ENCODE assay signal across 9 mouse cellular contexts in genomic region chr4:108031502-108032351, GRCm38 (mm10).
A peak's percentile ranks its signal among the peaks of the same experiment; 100 is the strongest.
DNase-seq lines count a peak whose midpoint lies in the region; ATAC-seq lines count a peak whose summit lies in the region.
"Had no signal": no experiment of that assay in that cellular context is flagged by ENCODE, and none has a peak within 500 bp of the region (broad histone marks: within the 10 kb centered on the region; RNA-seq: fewer than 3 reads in every experiment).

No protein-coding gene starts in this region.

- H3K4me2 ChIP-seq in intestine, embryonic 16.5 days (ENCODE audit: low read depth, low read length), result peak overlapping the region; percentile 97
- H3K4me2 ChIP-seq in liver, embryonic 13.5 days, result peak overlapping the region; percentile 75
- peak overlapping the region; percentile 99 for H3K4me2 ChIP-seq in neural tube, embryonic 12.5 days (replicated peaks)

- WGBS in intestine, embryonic 16.5 days, result under 1% methylated on average over 65 of the region's 86 CpGs
- 2% methylated on average over 78 of the region's 86 CpGs for WGBS in liver, embryonic 13.5 days (ENCODE audit: insufficient replicate concordance)
- WGBS in neural tube, embryonic 12.5 days, result under 1% methylated on average over 85 of the region's 86 CpGs

- no peak overlapping the region for H3K27ac ChIP-seq in intestine, embryonic 16.5 days (ENCODE audit: low read length)
- H3K27ac ChIP-seq in liver, embryonic 13.5 days, result no peak overlapping the region
- H3K27ac ChIP-seq in neural tube, embryonic 12.5 days, result no peak overlapping the region

- peaks cover 61% of the 10 kb centered on the region for H3K27me3 ChIP-seq in erythroblast, embryonic 14.5 days (ENCODE audit: control insufficient read depth)
- H3K27me3 ChIP-seq in intestine, embryonic 16.5 days (replicated peaks; ENCODE audit: control insufficient read depth, insufficient read depth, low read length), result peaks cover 16% of the 10 kb centered on the region
- peaks cover 62% of the 10 kb centered on the region for H3K27me3 ChIP-seq in liver, embryonic 13.5 days
- H3K27me3 ChIP-seq in neural tube, embryonic 12.5 days (replicated peaks), result peaks cover 48% of the 10 kb centered on the region

- H3K4me3 ChIP-seq in erythroblast, embryonic 14.5 days (replicated peaks), result peak overlapping the region; percentile 32
- peak overlapping the region; percentile 60 for H3K4me3 ChIP-seq in intestine, embryonic 16.5 days (ENCODE audit: low read length)
- H3K4me3 ChIP-seq in liver, embryonic 13.5 days (replicated peaks), result peak overlapping the region; percentile 54
- H3K4me3 ChIP-seq in neural tube, embryonic 12.5 days, result peak overlapping the region; percentile 50

- DNase-seq in embryo, embryonic 10 days (ENCODE audit: low spot score), result peak; percentile 17
- peak; percentile 98 for DNase-seq in heart, adult 11 months
- no peak for DNase-seq in liver, embryonic 13.5 days
- DNase-seq in urinary bladder, postnatal 36 days (ENCODE audit: low spot score in 2 of 2), result peak; percentile 43 to 68

- no peak for ATAC-seq in erythroblast, adult 5-6 weeks (replicated peaks; ENCODE audit: low FRiP score, poor library complexity, severe bottlenecking)
- peak; percentile 19; the same call in 1 of the 2 replicates for ATAC-seq in intestine, embryonic 16.5 days
- ATAC-seq in liver, embryonic 13.5 days (ENCODE audit: low read depth), result no peak
- ATAC-seq in neural tube, embryonic 12.5 days (ENCODE audit: low FRiP score, low read depth), result peak; percentile 48; the same call in 1 of the 2 replicates

- H3K9me3 ChIP-seq in erythroblast, embryonic 14.5 days (ENCODE audit: control insufficient read depth, low read length), result peaks cover 5% of the 10 kb centered on the region; the same call in 1 of the 2 replicates
- H3K9me3 ChIP-seq in intestine, embryonic 16.5 days (ENCODE audit: control insufficient read depth, low read length), result no peaks in the 10 kb centered on the region
- H3K9me3 ChIP-seq in liver, embryonic 13.5 days (replicated peaks), result no peaks in the 10 kb centered on the region
- H3K9me3 ChIP-seq in neural tube, embryonic 12.5 days, result no peaks in the 10 kb centered on the region
- H3K9me3 ChIP-seq: G1E had no signal

- peaks cover 25% of the 10 kb centered on the region for H3K4me1 ChIP-seq in erythroblast, embryonic 14.5 days (ENCODE audit: control insufficient read depth)
- H3K4me1 ChIP-seq in intestine, embryonic 16.5 days (ENCODE audit: control insufficient read depth, insufficient read depth, low read length), result peaks cover 11% of the 10 kb centered on the region; the same call in 1 of the 2 replicates
- peaks cover 29% of the 10 kb centered on the region for H3K4me1 ChIP-seq in liver, embryonic 13.5 days (replicated peaks)
- H3K4me1 ChIP-seq in neural tube, embryonic 12.5 days, result peaks cover 17% of the 10 kb centered on the region

- H3K36me3 ChIP-seq in erythroblast, embryonic 14.5 days (ENCODE audit: control insufficient read depth), result no peaks in the 10 kb centered on the region
- H3K36me3 ChIP-seq in intestine, embryonic 16.5 days (ENCODE audit: control insufficient read depth, insufficient read depth, low read length), result no peaks in the 10 kb centered on the region
- H3K36me3 ChIP-seq in liver, embryonic 13.5 days, result no peaks in the 10 kb centered on the region
- no peaks in the 10 kb centered on the region for H3K36me3 ChIP-seq in neural tube, embryonic 12.5 days
- H3K36me3 ChIP-seq: G1E had no signal

- peak overlapping the region; percentile 67 for H3K9ac ChIP-seq in intestine, embryonic 16.5 days (ENCODE audit: low read depth, low read length)
- H3K9ac ChIP-seq in liver, embryonic 13.5 days, result peak overlapping the region; percentile 39
- peak overlapping the region; percentile 57 for H3K9ac ChIP-seq in neural tube, embryonic 12.5 days

Comparison
In these comparisons a context has a peak if more than half of its experiments do, and no peak if none do; other contexts are left out.
1. ATAC-seq: peak in intestine, embryonic 16.5 days (single experiment) and neural tube, embryonic 12.5 days (single experiment); none in erythroblast, adult 5-6 weeks (single experiment) and liver, embryonic 13.5 days (single experiment).
2. Peak in every context shown above with its lines, with median percentiles within 50 percentile points of each other: H3K4me3 ChIP-seq, H3K4me2 ChIP-seq and H3K9ac ChIP-seq.